Mouse (Mus musculus): ENCODE data around the gene Clasp2.

GRCm38 (mm10) chr9:113894903-113895302, 153.6 kb downstream of the Clasp2 start:
- TF ChIP-seq CTCF (IDR thresholded peaks at IDR 0.05; ENCODE audit: extremely low read depth, insufficient read length, insufficient replicate concordance, low read depth, low read length) (no peak), POLR2A (IDR thresholded peaks at IDR 0.05; ENCODE audit: low read depth, low read length) (no peak)

All from small intestine, adult 2 months (tissue).